Mouse (Mus musculus): ENCODE measurements around the gene Gdpd1. TPM values are rescaled to one million over a fixed set of nuclear protein-coding genes. Genes with fewer than 3 reads are reported as not detected.

Gene Gdpd1
- polyA plus RNA-seq (2012; rRNA removed): 1.3 and 1.7 TPM in 2 replicates

- Histone ChIP-seq H3K27me3 (replicated peaks; ENCODE audit: control insufficient read depth, insufficient read depth, low read length) (no peaks in the 10 kb centered on the region), H3K4me1 (ENCODE audit: control insufficient read depth, insufficient read depth, low read length) (no peaks in the 10 kb centered on the region), H3K36me3 (ENCODE audit: control insufficient read depth, insufficient read depth, low read length) (peaks cover 3% of the 10 kb centered on the region), H3K4me3 (ENCODE audit: insufficient read depth, low read depth, low read length) (peak within 1 kb of the TSS; percentile 70), H3K27ac (ENCODE audit: insufficient read depth, low read depth, low read length) (no peak within 1 kb of the TSS)
- DNase-seq: peak; percentile 80
- TF ChIP-seq CTCF (conservative IDR thresholded peaks at IDR 0.05; ENCODE audit: insufficient read depth, insufficient read length, low read depth, low read length) (peak; percentile 28; the same call in 1 of the 2 replicates), POLR2A (IDR thresholded peaks at IDR 0.05; ENCODE audit: low read depth, low read length) (no peak)
- under 1% methylated on average over 43 of the region's 43 CpGs for WGBS
Observed at GRCm38 (mm10) chr11:87073866-87074440, at the start of gene Gdpd1. TSS of gene Gdpd1 (minus strand) at chr11:87074062.

GRCm38 (mm10) chr11:87121864-87122263 is 48.0 kb upstream of the Gdpd1 start:
- 76% methylated on average over 8 of the region's 8 CpGs for WGBS
- Histone ChIP-seq H3K27ac (ENCODE audit: insufficient read depth, low read depth, low read length) (no peak overlapping the region), H3K27me3 (replicated peaks; ENCODE audit: control insufficient read depth, insufficient read depth, low read length) (no peaks in the 10 kb centered on the region), H3K4me1 (ENCODE audit: control insufficient read depth, insufficient read depth, low read length) (no peaks in the 10 kb centered on the region), H3K36me3 (ENCODE audit: control insufficient read depth, insufficient read depth, low read length) (no peaks in the 10 kb centered on the region), H3K4me3 (ENCODE audit: insufficient read depth, low read depth, low read length) (no peak overlapping the region)
- TF ChIP-seq CTCF (conservative IDR thresholded peaks at IDR 0.05; ENCODE audit: insufficient read depth, insufficient read length, low read depth, low read length): no peak
- no peak for TF ChIP-seq POLR2A (IDR thresholded peaks at IDR 0.05; ENCODE audit: low read depth, low read length)
- no peak for DNase-seq

DNA sequence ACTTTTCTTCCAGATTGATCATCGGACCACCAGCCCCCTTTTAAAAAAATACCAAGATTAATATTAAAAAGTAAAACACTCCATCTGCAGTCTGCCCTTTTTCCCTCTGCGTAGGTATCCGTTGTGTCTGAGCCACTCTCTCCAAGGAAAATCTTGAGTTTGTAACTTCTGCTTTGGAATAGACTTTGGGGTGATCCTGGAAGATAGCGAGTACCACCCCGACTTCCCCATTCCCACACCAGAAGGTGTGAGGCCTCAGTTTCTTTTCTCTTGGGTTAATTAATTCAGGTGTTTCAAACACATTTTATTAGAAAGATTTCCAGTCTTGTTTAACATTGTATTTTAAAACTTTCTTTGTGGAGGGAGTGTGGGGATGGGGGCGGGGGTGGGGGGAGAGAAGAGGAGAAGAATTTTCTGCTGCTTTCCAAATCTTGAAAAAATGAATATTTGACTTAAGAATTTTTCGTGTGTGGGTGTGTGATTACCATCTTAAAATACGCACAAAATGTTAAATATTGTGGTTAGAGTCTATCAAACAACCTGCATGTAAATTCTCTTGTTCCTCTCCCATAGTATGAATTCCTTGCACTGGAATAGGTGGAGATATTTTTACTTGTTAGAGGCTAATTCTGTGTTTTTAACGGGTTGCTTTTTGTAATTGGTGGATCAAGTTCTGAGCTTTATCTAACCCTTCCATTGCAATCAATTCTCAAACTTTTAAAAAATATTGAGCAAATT is 36.5 kb upstream of the Gdpd1 start:
- Histone ChIP-seq H3K27me3 (replicated peaks; ENCODE audit: control insufficient read depth, insufficient read depth, low read length) (no peaks in the 10 kb centered on the region), H3K36me3 (ENCODE audit: control insufficient read depth, insufficient read depth, low read length) (no peaks in the 10 kb centered on the region), H3K4me1 (ENCODE audit: control insufficient read depth, insufficient read depth, low read length) (no peaks in the 10 kb centered on the region; the same call in 1 of the 2 replicates), H3K4me3 (ENCODE audit: insufficient read depth, low read depth, low read length) (peak overlapping the region; percentile 77), H3K27ac (ENCODE audit: insufficient read depth, low read depth, low read length) (no peak overlapping the region)
- 11% methylated on average over 9 of the region's 9 CpGs for WGBS
- no peak for DNase-seq
- no peak for TF ChIP-seq CTCF (conservative IDR thresholded peaks at IDR 0.05; ENCODE audit: insufficient read depth, insufficient read length, low read depth, low read length)
- no peak for TF ChIP-seq POLR2A (IDR thresholded peaks at IDR 0.05; ENCODE audit: low read depth, low read length)

GRCm38 (mm10) chr11:87109519-87110171 is 35.8 kb upstream of the Gdpd1 start:
- under 1% methylated on average over 42 of the region's 42 CpGs for WGBS
- H3K4me3 ChIP-seq (ENCODE audit: insufficient read depth, low read depth, low read length): peak overlapping the region; percentile 77
- no peaks in the 10 kb centered on the region; the same call in 1 of the 2 replicates for H3K4me1 ChIP-seq (ENCODE audit: control insufficient read depth, insufficient read depth, low read length)
- H3K36me3 ChIP-seq (ENCODE audit: control insufficient read depth, insufficient read depth, low read length): no peaks in the 10 kb centered on the region
- peak overlapping the region; percentile 88 for H3K27ac ChIP-seq (ENCODE audit: insufficient read depth, low read depth, low read length)
- DNase-seq: peak; percentile 17
- TF ChIP-seq CTCF (conservative IDR thresholded peaks at IDR 0.05; ENCODE audit: insufficient read depth, insufficient read length, low read depth, low read length) (no peak), POLR2A (IDR thresholded peaks at IDR 0.05; ENCODE audit: low read depth, low read length) (no peak)
- H3K27me3 ChIP-seq (replicated peaks; ENCODE audit: control insufficient read depth, insufficient read depth, low read length): no peaks in the 10 kb centered on the region

DNA sequence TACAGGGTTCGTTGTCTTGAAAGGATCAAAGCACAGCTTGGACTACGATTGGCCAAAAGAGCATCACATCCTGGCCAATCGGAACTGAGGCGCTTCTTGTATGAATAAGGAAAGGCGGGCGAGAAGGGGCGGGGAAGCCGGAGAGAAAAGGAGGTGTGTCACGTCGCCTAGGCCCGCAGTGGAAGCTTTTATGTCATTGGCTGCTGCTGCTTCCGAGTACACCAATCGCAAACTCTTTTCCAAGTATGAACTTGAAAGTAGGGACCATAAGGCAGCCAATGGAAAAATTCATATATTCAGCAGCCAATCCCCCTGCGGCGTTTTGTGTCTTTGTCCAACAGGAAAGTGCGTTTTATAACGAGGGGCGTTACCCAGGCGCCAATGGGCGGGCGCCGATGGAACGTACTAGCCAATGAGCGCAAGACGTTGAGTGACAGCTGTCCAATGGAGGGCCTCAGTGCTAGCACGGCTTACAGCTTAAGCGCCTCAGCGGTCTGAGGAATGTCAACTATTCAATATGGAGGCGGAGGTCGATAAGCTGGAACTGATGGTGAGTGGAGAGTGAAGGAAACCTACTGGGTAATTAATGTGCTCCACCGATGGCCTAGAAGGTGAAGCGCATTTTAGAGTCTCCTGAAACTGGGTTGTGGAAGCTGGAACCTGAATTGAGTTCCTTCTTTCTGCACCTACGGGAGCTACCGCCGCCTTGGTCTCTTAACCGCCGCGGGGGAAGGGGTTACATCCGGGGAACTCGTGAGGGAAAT is 35.1 kb upstream of the Gdpd1 start, which contains the start of gene Ska2:
Gene Ska2 (plus strand): TSS at position 480 of the 764 bp plus-strand sequence.
- H3K27me3 ChIP-seq (replicated peaks; ENCODE audit: control insufficient read depth, insufficient read depth, low read length): no peaks in the 10 kb centered on the region
- WGBS: under 1% methylated on average over 40 of the region's 40 CpGs
- peak within 1 kb of the TSS; percentile 77 for H3K4me3 ChIP-seq (ENCODE audit: insufficient read depth, low read depth, low read length)
- TF ChIP-seq CTCF (conservative IDR thresholded peaks at IDR 0.05; ENCODE audit: insufficient read depth, insufficient read length, low read depth, low read length) (no peak), POLR2A (IDR thresholded peaks at IDR 0.05; ENCODE audit: low read depth, low read length) (no peak)
- H3K36me3 ChIP-seq (ENCODE audit: control insufficient read depth, insufficient read depth, low read length): no peaks in the 10 kb centered on the region
- H3K4me1 ChIP-seq (ENCODE audit: control insufficient read depth, insufficient read depth, low read length): no peaks in the 10 kb centered on the region; the same call in 1 of the 2 replicates
- peak within 1 kb of the TSS; percentile 88 for H3K27ac ChIP-seq (ENCODE audit: insufficient read depth, low read depth, low read length)
- DNase-seq: peak; percentile 100

GRCm38 (mm10) chr11:87108409-87108754 is 34.5 kb upstream of the Gdpd1 start, which contains the start of gene Prr11:
TSS of gene Prr11 (minus strand) at chr11:87108708.
- Histone ChIP-seq H3K36me3 (ENCODE audit: control insufficient read depth, insufficient read depth, low read length) (no peaks in the 10 kb centered on the region), H3K27me3 (replicated peaks; ENCODE audit: control insufficient read depth, insufficient read depth, low read length) (no peaks in the 10 kb centered on the region), H3K27ac (ENCODE audit: insufficient read depth, low read depth, low read length) (peak within 1 kb of the TSS; percentile 88), H3K4me1 (ENCODE audit: control insufficient read depth, insufficient read depth, low read length) (no peaks in the 10 kb centered on the region; the same call in 1 of the 2 replicates), H3K4me3 (ENCODE audit: insufficient read depth, low read depth, low read length) (peak within 1 kb of the TSS; percentile 77)
- TF ChIP-seq CTCF (conservative IDR thresholded peaks at IDR 0.05; ENCODE audit: insufficient read depth, insufficient read length, low read depth, low read length) (no peak), POLR2A (IDR thresholded peaks at IDR 0.05; ENCODE audit: low read depth, low read length) (no peak)
- WGBS: under 1% methylated on average over 14 of the region's 14 CpGs
- DNase-seq: no peak
